Mouse (Mus musculus) MEL (cell line): ENCODE measurements around the gene Tmub2.

Source experiments
- CTCF ChIP-seq, 3 experiments: IDR thresholded peaks in 2 of 3; conservative IDR thresholded peaks in 1 of 3; 2 replicates each; pipeline ENCODE4 v1.5.1; 2011 to 2012; ENCODE audit warnings: low read length in 3 of 3, low read depth in 2 of 3, mild to moderate bottlenecking in 2 of 3, improper control_type of control experiment in 1 of 3, inconsistent platforms in 1 of 3, mixed read lengths in 1 of 3, moderate library complexity in 1 of 3; ENCODE audit not compliant: control insufficient read depth in 1 of 3, insufficient read depth in 1 of 3, poor library complexity in 1 of 3, severe bottlenecking in 1 of 3
- JUND ChIP-seq: IDR thresholded peaks from 2 replicates; pipeline ENCODE4 v1.6.1; 2011; ENCODE audit warnings: low read depth, mild to moderate bottlenecking, improper control_type of control experiment, low read length
- MAZ ChIP-seq: IDR thresholded peaks from 2 replicates; pipeline ENCODE4 v1.6.1; 2012; ENCODE audit warnings: low read depth, mild to moderate bottlenecking, inconsistent platforms, low read length, improper control_type of control experiment
- POLR2A ChIP-seq, 2 experiments: IDR thresholded peaks; 2 replicates each; pipeline ENCODE4 v1.6.1; 2011 to 2012; ENCODE audit warnings: low read length in 2 of 2, mild to moderate bottlenecking in 2 of 2, control low read depth in 1 of 2, improper control_type of control experiment in 1 of 2, low read depth in 1 of 2, moderate library complexity in 1 of 2; ENCODE audit not compliant: control insufficient read depth in 1 of 2, insufficient read depth in 1 of 2, poor library complexity in 1 of 2
- ZC3H11A ChIP-seq: IDR thresholded peaks from 2 replicates; pipeline ENCODE4 v1.6.1; 2012; ENCODE audit warnings: low read depth, mild to moderate bottlenecking, inconsistent platforms, low read length, improper control_type of control experiment

GRCm38 (mm10) chr11:102241246-102241645 is 43.5 kb upstream of the Tmub2 start:
- TF ChIP-seq CTCF (IDR thresholded peaks at IDR 0.05 in 2 of 3, conservative IDR thresholded peaks at IDR 0.05 in 1 of 3; ENCODE audit: control insufficient read depth in 1 of 3, insufficient read depth in 1 of 3, low read depth in 2 of 3, low read length in 3 of 3, poor library complexity in 1 of 3, severe bottlenecking in 1 of 3) (no peak), POLR2A (IDR thresholded peaks at IDR 0.05; ENCODE audit: control insufficient read depth in 1 of 2, insufficient read depth in 1 of 2, low read depth in 1 of 2, low read length in 2 of 2, poor library complexity in 1 of 2) (no peak), ZC3H11A (no peak), JUND (no peak), MAZ (no peak)
